Mouse (Mus musculus): ENCODE data around the gene Nucks1.

GRCm38 (mm10) chr1:131971771-131972497 lies 61.6 kb downstream of the Nucks1 start:
- TF ChIP-seq POLR2A (IDR thresholded peaks at IDR 0.05; ENCODE audit: low read depth, low read length) (no peak), CTCF (IDR thresholded peaks at IDR 0.05; ENCODE audit: borderline replicate concordance, insufficient read depth, low read length) (no peak)

Data from embryonic fibroblast, embryonic 13.5 days (primary cell).